Mouse (Mus musculus) liver, embryonic 14.5 days (tissue): Measurements from ENCODE around the gene Med13l. TPM values are rescaled to one million over a fixed set of nuclear protein-coding genes. Genes with fewer than 3 reads are reported as not detected.

Experiments used
- ATAC-seq: fragments of 200-750 bp; cut with Nextera tagmentation; 2 replicates; pipeline ENCODE4 v1.8.0; 2017; ENCODE audit warnings: moderate number of reproducible peaks, mild to moderate bottlenecking, moderate library complexity; ENCODE audit not compliant: insufficient read depth
- DNase-seq, 3 experiments: peaks; one replicate each; pipeline ENCODE4 v3.0.0-alpha.2; 2012 to 2013; ENCODE audit warnings: low read depth in 3 of 3, low spot score in 3 of 3
- H3K27ac ChIP-seq: fragments of 300-500 bp; sonication (generic); 2 replicates; pipeline ENCODE4 v1.5.1; 2014; ENCODE audit warnings: moderate library complexity, mild to moderate bottlenecking, control low read depth, inconsistent platforms
- H3K27me3 ChIP-seq: fragments of 300-500 bp; sonication (generic); 2 replicates; pipeline ENCODE4 v1.6.1; 2014; ENCODE audit warnings: mild to moderate bottlenecking, low read length, moderate library complexity; ENCODE audit not compliant: control insufficient read depth, insufficient read depth
- H3K36me3 ChIP-seq: fragments of 300-500 bp; sonication (generic); replicated peaks from 2 replicates; pipeline ENCODE4 v1.6.1; 2014; ENCODE audit warnings: low read depth; ENCODE audit not compliant: control insufficient read depth, insufficient read depth
- H3K4me1 ChIP-seq, 2 experiments: fragments of 200-500 bp in 1 of 2; fragments of 300-500 bp in 1 of 2; sonication (generic) in 1 of 2; replicated peaks; 2 replicates each; pipeline ENCODE4 v1.6.1; 2012 to 2014; ENCODE audit warnings: antibody characterized with exemption in 1 of 2, inconsistent platforms in 1 of 2, low read length in 1 of 2; ENCODE audit not compliant: control insufficient read depth in 2 of 2, insufficient read depth in 2 of 2
- H3K4me2 ChIP-seq: fragments of 300-500 bp; sonication (generic); 2 replicates; pipeline ENCODE4 v1.6.1; 2014; ENCODE audit warnings: low read depth, mild to moderate bottlenecking, control low read depth, moderate library complexity
- H3K4me3 ChIP-seq, 2 experiments: fragments of 200-500 bp in 1 of 2; fragments of 300-500 bp in 1 of 2; sonication (generic) in 1 of 2; 2 replicates each; pipeline ENCODE4 v1.5.1; 2012 to 2014; ENCODE audit warnings: low read depth in 2 of 2, low read length in 2 of 2, mild to moderate bottlenecking in 2 of 2, control low read depth in 1 of 2, inconsistent platforms in 1 of 2, moderate library complexity in 1 of 2; ENCODE audit not compliant: insufficient read depth in 1 of 2
- H3K9ac ChIP-seq: fragments of 300-500 bp; sonication (generic); replicated peaks from 2 replicates; pipeline ENCODE4 v1.6.1; 2014; ENCODE audit warnings: mild to moderate bottlenecking, control low read depth, moderate library complexity
- H3K9me3 ChIP-seq: fragments of 300-500 bp; sonication (generic); 2 replicates; pipeline ENCODE4 v1.6.1; 2016; ENCODE audit warnings: low read length, mixed read lengths; ENCODE audit not compliant: control insufficient read depth
- CTCF ChIP-seq: IDR thresholded peaks from 2 replicates; pipeline ENCODE4 v1.5.1; 2016; ENCODE audit warnings: antibody characterized with exemption, low read depth, control low read depth
- EP300 ChIP-seq: IDR thresholded peaks from 2 replicates; pipeline ENCODE4 v1.6.1; 2016; ENCODE audit warnings: antibody characterized with exemption, low read depth
- WGBS: fragments of 180-500 bp; shearing (Covaris S2); extraction: QIAGEN DNeasy Blood & Tissue Kit; methylation state at CpG from one replicate; pipeline ENCODE4 v1.1.7; 2014; ENCODE audit not compliant: insufficient replicate concordance; 5-methylcytosine and 5-hydroxymethylcytosine counted together
- polyA plus RNA-seq, 2 experiments: library from polyadenylated mRNA; depleted of rRNA in 1 of 2; stranded (reverse) in 1 of 2; unstranded in 1 of 2; fragments of >200 nt; fragmentation: Nextera tagmentation in 1 of 2; extraction: Ambion mirVana in 1 of 2; gene quantifications; 2 replicates each; pipeline versions ENCODE4 v1.2.1 to v1.2.3; 2012 to 2014

Med13l gene
- polyA plus RNA-seq, 2 experiments = 6.4 to 9.9 TPM

DNA sequence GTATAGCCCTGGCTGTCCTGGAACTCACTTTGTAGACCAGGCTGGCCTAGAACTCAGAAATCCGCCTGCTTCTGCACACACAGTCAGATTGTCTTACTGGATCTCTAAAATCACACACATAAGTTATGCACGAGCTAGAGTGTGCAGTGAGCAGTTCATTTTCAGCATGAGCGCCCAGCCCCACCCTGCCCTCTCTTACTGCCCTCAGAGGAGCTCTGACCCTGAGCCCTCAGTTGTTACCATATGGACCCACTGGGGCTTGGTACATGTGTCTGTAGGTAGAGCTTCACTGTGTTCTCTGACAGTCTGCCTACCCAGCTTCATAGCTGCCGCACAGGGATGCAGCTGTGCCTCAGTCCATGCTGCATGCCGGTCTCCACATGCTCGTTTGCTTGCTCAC, 15.4 kb downstream of the Med13l start:
- Histone ChIP-seq H3K4me1 (peaks cover 3 to 12% of the 10 kb centered on the region in 2 experiments; a peak in 2 of 4 replicates), H3K36me3 (no peaks in the 10 kb centered on the region), H3K4me3 (no peak overlapping the region), H3K9ac (no peak overlapping the region), H3K27me3 (no peaks in the 10 kb centered on the region), H3K27ac (no peak overlapping the region), H3K4me2 (no peak overlapping the region), H3K9me3 (no peaks in the 10 kb centered on the region)
- no peak for ATAC-seq
- 83% methylated on average over 6 of the region's 6 CpGs for WGBS
- DNase-seq = no peak
- no peak for TF ChIP-seq EP300
- TF ChIP-seq CTCF = no peak

DNA sequence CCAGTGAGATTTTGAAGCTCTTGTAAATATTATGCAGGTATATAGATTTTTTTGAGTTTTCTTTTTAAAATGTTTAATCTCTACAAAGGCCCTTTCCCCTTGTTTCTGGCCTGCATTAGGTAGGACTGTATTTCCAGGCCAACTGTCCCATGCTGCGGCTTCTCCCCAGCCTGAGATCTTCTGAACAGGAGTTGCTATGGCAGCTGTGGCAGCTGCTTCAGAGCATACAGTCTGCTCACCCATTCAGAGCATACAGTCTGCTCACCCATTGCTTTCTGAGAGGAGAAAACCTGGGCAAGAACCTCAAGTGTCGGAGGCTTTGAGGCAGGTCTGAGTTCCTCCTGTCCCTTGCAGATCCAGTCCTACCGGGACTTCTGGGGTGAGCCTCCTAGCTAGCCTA, 16.3 kb downstream of the Med13l start:
- Histone ChIP-seq H3K4me2 (no peak overlapping the region), H3K4me1 (peaks cover 3 to 9% of the 10 kb centered on the region in 2 experiments; a peak in 2 of 4 replicates), H3K4me3 (no peak overlapping the region), H3K36me3 (no peaks in the 10 kb centered on the region), H3K27me3 (no peaks in the 10 kb centered on the region), H3K27ac (no peak overlapping the region), H3K9me3 (no peaks in the 10 kb centered on the region), H3K9ac (no peak overlapping the region)
- TF ChIP-seq CTCF = no peak
- TF ChIP-seq EP300 = no peak
- ATAC-seq (no peak), DNase-seq (no peak)
- 83% methylated on average over 3 of the region's 3 CpGs for WGBS

DNA sequence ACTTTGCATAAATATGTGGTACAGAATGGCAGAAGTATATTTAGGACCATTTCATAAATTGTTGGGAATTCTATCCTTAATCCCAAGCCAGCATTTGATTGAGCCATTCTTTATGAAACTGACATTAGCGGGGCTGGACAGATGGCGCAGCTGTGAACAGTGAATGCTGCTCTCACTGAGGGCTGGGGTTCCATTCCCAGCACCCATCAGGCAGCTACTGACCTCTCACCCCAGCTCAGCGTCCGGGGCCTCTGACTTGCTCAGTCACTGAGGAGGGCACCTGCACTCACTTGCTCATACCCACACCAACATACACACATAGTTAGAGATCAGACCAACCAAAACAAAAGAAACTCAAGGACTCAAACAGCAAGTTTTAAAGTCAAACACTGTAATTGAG, 24.9 kb downstream of the Med13l start:
- DNase-seq (no peak), ATAC-seq (no peak)
- H3K4me1 ChIP-seq = peaks cover 10 to 38% of the 10 kb centered on the region in 2 experiments
- 79% methylated on average over 4 of the region's 4 CpGs for WGBS
- H3K27me3 ChIP-seq = no peaks in the 10 kb centered on the region
- TF ChIP-seq EP300 (no peak), CTCF (no peak)
- no peaks in the 10 kb centered on the region for H3K36me3 ChIP-seq
- H3K4me3 ChIP-seq = no peak overlapping the region
- no peaks in the 10 kb centered on the region for H3K9me3 ChIP-seq
- H3K9ac ChIP-seq = no peak overlapping the region
- H3K27ac ChIP-seq = no peak overlapping the region
- H3K4me2 ChIP-seq = no peak overlapping the region

DNA sequence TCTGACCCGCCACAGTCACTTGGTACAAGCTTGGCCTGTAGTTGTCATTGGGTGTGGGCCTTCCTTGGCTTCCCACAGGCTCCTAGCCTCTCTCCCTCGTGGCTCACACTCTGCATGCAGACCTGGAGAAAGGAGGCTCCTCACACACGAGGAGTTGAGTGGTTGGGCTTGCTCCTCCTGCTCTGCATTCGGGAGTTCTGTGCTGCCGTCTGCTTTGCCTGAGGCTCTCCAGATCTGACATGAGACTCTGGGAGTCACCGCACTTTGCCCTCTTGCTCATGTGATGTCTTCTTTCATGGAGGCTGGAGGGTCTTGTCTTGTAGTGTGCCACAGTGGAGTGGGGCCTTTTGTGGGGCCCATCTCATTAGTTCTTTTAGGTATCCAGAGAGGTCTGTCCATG, 26.1 kb downstream of the Med13l start:
- no peaks in the 10 kb centered on the region for H3K27me3 ChIP-seq
- WGBS = 66% methylated on average over 6 of the region's 6 CpGs
- no peak for ATAC-seq

DNA sequence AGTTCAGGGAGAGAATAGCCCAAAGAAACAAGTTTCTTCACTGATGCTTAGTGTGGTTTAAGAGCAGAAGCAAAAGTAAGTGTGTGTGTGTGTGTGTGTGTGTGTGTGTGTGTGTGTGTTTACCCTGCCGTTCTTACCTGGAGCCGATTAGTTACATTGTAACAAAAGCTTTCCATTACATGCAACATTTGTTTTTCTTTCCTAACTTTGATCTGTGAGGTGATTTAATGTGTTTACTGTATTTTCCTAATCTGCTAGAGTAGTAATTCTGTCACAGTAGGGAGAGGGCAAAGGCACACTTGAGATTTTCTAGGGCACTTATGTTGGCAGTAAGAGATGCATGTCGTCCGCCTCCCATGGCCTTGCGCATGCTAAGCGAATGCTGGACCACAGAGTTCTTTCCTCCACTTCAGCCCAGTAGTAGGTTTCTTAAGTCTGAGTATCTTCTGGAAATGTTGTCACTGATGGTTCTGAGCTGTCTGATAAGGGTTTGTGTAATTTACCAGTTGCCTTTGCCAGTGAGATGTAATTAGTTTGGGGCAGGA, 28.0 kb downstream of the Med13l start:
- TF ChIP-seq CTCF (no peak), EP300 (no peak)
- 76% methylated on average over 6 of the region's 6 CpGs for WGBS
- Histone ChIP-seq H3K36me3 (no peaks in the 10 kb centered on the region), H3K27me3 (no peaks in the 10 kb centered on the region), H3K4me3 (no peak overlapping the region), H3K4me1 (peaks cover 14 to 56% of the 10 kb centered on the region in 2 experiments), H3K9ac (no peak overlapping the region), H3K27ac (no peak overlapping the region), H3K9me3 (no peaks in the 10 kb centered on the region), H3K4me2 (no peak overlapping the region)
- DNase-seq (no peak), ATAC-seq (no peak)

More for the DNA sequence above, 26.1 kb downstream of the Med13l start:
- Histone ChIP-seq H3K9me3 (no peaks in the 10 kb centered on the region), H3K9ac (no peak overlapping the region), H3K27ac (no peak overlapping the region), H3K4me1 (peaks cover 14 to 49% of the 10 kb centered on the region in 2 experiments), H3K36me3 (no peaks in the 10 kb centered on the region), H3K4me2 (no peak overlapping the region), H3K4me3 (no peak overlapping the region)
- TF ChIP-seq EP300 (no peak), CTCF (no peak)
- no peak for DNase-seq
